Mouse (Mus musculus): ENCODE measurements around the gene AW822073.

Gene AW822073

GRCm38 (mm10) chr10:58220726-58221125 lies 4.0 kb downstream of the AW822073 start:
- DNase-seq = peak in 1 of 2 experiments; percentile 72

- peak in 1 of 2 experiments; percentile 47 for DNase-seq
Measured at GRCm38 (mm10) chr10:58217366-58217765, 7.4 kb downstream of the AW822073 start.

DNA sequence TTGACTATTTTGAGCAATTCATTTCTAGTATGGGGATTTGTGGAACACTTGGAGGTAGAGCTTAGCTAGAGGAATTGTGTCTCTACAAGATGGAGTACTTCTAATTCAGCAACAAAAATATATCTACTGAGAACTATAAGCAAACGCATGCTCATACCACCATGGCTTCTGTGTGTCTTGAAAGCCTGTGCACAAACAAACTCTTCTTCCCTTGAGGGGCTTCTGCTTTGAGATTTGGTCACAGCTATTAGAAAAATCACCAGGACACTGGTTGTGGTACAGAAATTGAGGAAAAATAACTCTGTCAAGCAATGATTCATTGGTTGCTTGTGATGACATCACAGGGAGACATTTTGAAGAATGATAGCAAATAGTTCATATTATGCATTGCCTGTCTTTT lies 9.4 kb downstream of the AW822073 start:
- DNase-seq = no peak

GRCm38 (mm10) chr10:58214934-58215333 lies 9.8 kb downstream of the AW822073 start:
- no peak for DNase-seq

GRCm38 (mm10) chr10:58214497-58214896 lies 10.2 kb downstream of the AW822073 start:
- no peak for DNase-seq

DNA sequence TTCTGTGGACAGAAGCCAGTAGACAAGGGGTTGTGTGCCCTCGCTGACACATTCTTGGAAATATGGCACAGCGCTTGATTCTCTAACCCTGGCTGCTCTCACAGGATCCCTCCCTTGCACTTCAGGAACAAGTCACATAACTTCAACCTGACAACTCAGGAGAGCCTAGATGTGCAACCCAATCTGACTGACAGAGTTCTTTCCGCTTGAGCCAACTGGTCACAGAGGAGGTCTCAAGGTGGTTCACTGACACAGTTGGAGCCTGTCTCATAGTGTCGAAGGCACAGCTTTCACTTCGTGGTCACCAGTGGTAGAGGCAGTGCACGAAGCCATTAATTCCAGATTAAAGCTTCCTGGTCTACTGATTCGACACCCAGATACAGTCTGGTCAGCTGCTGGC lies 12.5 kb downstream of the AW822073 start:
- DNase-seq = peak in 1 of 2 experiments; percentile 48

DNA sequence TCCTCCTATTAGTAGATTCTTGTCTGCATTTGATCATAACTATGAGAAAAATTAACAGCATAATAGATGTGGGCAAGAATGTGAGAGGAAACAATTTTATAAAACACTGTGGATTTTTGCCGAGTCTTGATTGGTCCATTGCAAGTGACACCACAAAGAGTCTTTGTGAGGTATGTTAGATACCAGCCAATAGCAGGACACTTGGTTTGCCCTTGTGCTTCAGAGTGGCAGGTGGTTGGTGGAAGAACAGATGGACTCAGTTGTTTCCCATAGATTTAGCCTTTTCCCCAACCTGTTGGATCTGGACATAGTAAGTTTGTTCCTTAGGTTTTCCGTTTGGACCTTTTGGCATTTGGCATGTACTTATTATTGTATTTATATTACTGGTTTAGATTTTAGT lies 13.5 kb downstream of the AW822073 start:
- DNase-seq = no peak

GRCm38 (mm10) chr10:58210514-58210913 lies 14.2 kb downstream of the AW822073 start:
- DNase-seq = no peak

GRCm38 (mm10) chr10:58209710-58210467 lies 14.8 kb downstream of the AW822073 start:
- DNase-seq = peak in 1 of 2 experiments; percentile 50

- DNase-seq = no peak
Measured at GRCm38 (mm10) chr10:58206639-58207404, 17.9 kb downstream of the AW822073 start.

DNA sequence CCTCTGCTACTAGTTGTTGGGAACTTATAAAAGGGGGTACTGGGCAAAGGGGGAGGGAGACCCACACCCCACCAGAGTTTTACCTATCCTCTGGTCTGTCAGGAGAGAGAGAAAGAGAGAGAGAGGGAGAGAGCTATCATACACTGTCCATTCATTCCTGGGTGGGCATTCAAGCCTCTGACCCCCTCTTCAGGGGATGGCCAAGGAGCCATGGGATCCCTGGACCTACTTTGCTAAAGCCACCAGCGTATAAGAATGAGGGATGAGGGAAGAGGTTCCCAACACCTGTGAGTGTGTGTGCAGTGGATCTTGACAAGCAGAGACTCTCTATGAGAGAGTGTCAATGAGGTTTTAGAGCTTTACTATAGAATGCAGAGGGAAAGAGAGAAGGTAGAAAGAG lies 18.7 kb downstream of the AW822073 start:
- DNase-seq = no peak
